Mouse (Mus musculus) mesoderm, embryonic 11.5 days (tissue): Measurements from ENCODE around the gene Atrnl1.

Source experiments
- DNase-seq: peaks from one replicate; pipeline ENCODE4 v3.0.0-alpha.2; 2012; ENCODE audit warnings: low read depth, low spot score

Atrnl1 gene

GRCm38 (mm10) chr19:57922991-57923390 lies 312.2 kb downstream of the Atrnl1 start:
- DNase-seq, result no peak

GRCm38 (mm10) chr19:57924856-57925255 lies 314.0 kb downstream of the Atrnl1 start:
- no peak for DNase-seq

GRCm38 (mm10) chr19:57925681-57926080 lies 314.8 kb downstream of the Atrnl1 start:
- no peak for DNase-seq

- no peak for DNase-seq
Observed at GRCm38 (mm10) chr19:57926164-57926860, 315.5 kb downstream of the Atrnl1 start.

GRCm38 (mm10) chr19:57926941-57927471 lies 316.2 kb downstream of the Atrnl1 start:
- peak; percentile 46 for DNase-seq

GRCm38 (mm10) chr19:57927566-57928523 lies 317.0 kb downstream of the Atrnl1 start:
- no peak for DNase-seq

- DNase-seq, result no peak
Observed at GRCm38 (mm10) chr19:57931626-57932025, 320.8 kb downstream of the Atrnl1 start.

GRCm38 (mm10) chr19:57936865-57937264 lies 326.0 kb downstream of the Atrnl1 start:
- no peak for DNase-seq

- no peak for DNase-seq
Observed at GRCm38 (mm10) chr19:57939166-57939565, 328.3 kb downstream of the Atrnl1 start.

GRCm38 (mm10) chr19:57941529-57941928 lies 330.7 kb downstream of the Atrnl1 start:
- DNase-seq, result no peak

GRCm38 (mm10) chr19:57942281-57942680 lies 331.4 kb downstream of the Atrnl1 start:
- no peak for DNase-seq

GRCm38 (mm10) chr19:57943308-57943707 lies 332.5 kb downstream of the Atrnl1 start:
- no peak for DNase-seq

- DNase-seq, result no peak
Observed at GRCm38 (mm10) chr19:57944680-57945079, 333.8 kb downstream of the Atrnl1 start.

- no peak for DNase-seq
Observed at GRCm38 (mm10) chr19:57945626-57946250, 334.9 kb downstream of the Atrnl1 start.

GRCm38 (mm10) chr19:57948489-57948888 lies 337.7 kb downstream of the Atrnl1 start:
- no peak for DNase-seq

- DNase-seq, result no peak
Observed at GRCm38 (mm10) chr19:57949260-57949917, 338.6 kb downstream of the Atrnl1 start.

GRCm38 (mm10) chr19:57954131-57954530 lies 343.3 kb downstream of the Atrnl1 start:
- DNase-seq, result no peak

GRCm38 (mm10) chr19:57956459-57956858 lies 345.6 kb downstream of the Atrnl1 start:
- DNase-seq, result no peak

- no peak for DNase-seq
Observed at GRCm38 (mm10) chr19:57957363-57957762, 346.5 kb downstream of the Atrnl1 start.

- DNase-seq, result no peak
Observed at GRCm38 (mm10) chr19:57958154-57958553, 347.3 kb downstream of the Atrnl1 start.

- DNase-seq, result no peak
Observed at GRCm38 (mm10) chr19:57958726-57959125, 347.9 kb downstream of the Atrnl1 start.
